In genomic region chr16:33785092-33785704, GRCm38 (mm10) we compare ENCODE assay signal across 1 mouse cellular context.
TF ChIP-seq lines count a peak whose summit lies in the region.

No protein-coding gene starts in this region.

TF ChIP-seq in MEL, 35 proteins besides CTCF, POLR2A, EP300 and RAD21 (continued from another document):
- TF ChIP-seq USF1 (IDR thresholded peaks at IDR 0.05; ENCODE audit: low read depth, low read length) (no peak), ZMIZ1 (IDR thresholded peaks at IDR 0.05; ENCODE audit: low read depth, low read length) (peak; percentile 80), SIN3A (IDR thresholded peaks at IDR 0.05; ENCODE audit: low read length) (peak; percentile 98), UBTF (IDR thresholded peaks at IDR 0.05; ENCODE audit: borderline replicate concordance, insufficient read depth, low read depth, low read length) (no peak), CHD1 (IDR thresholded peaks at IDR 0.05; ENCODE audit: low read depth, low read length) (no peak), ZKSCAN1 (IDR thresholded peaks at IDR 0.05; ENCODE audit: low read depth, low read length) (no peak), CHD2 (IDR thresholded peaks at IDR 0.05; ENCODE audit: low read length) (peak; percentile 66), KAT2A (conservative IDR thresholded peaks at IDR 0.05; ENCODE audit: low read depth, low read length) (0 out of 2 replicates have a peak, but pooled peaks have one; percentile 16)
TF ChIP-seq in MEL: peak in this region for 18.
